Mouse (Mus musculus): ENCODE measurements at regions not wholly inside any gene's neighbourhood (a gene's known extent, or its start where the extent isn't known, plus 50 kb on each side); places are given as distances from the start of the nearest gene placed in this dataset.

- no peak for TF ChIP-seq CTCF (IDR thresholded peaks at IDR 0.05; ENCODE audit: low read depth, low read length)
- no peak for TF ChIP-seq GATA1 (IDR thresholded peaks at IDR 0.05; ENCODE audit: borderline replicate concordance, low read length)
- no peak for TF ChIP-seq POLR2AphosphoS5 (IDR thresholded peaks at IDR 0.05; ENCODE audit: insufficient replicate concordance, low read depth, low read length)
Observed at GRCm38 (mm10) chr16:74510383-74510782, 98.8 kb upstream of the Robo2 start.
